Comparison of ENCODE assay signal across 15 mouse cellular contexts in the genomic region with DNA sequence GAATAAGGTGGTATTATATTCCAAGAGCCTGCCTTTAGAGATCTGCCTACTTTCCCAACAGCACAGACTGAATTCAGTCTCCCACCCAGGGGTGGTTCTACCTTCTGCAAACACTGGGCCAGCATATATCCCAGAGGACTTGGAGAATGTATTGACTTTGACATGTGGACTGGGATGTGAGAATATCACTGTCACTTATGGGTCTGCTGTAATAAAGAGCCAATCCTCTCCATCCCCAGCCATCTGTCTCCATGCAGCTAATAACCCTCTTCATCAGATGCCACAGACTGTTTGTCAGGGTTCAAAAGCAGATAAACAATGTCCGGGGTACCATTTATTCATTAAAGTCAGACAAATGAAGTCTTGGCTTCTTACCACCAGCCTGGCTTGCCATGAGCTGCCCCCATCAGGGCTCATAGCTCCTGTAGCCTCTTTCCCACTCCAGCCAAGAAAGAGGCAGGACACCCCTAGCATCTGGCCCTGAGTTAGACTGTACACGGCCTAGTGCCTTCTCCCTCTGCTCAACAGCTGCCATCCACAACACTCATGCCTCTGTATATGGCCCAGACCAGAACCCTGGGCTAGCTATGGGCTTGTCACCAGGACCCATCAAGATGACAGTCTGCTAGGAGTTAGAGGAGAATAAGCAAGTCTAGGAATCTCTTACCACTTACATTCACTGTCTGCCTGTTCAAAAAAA.
DNase-seq lines count a peak whose midpoint lies in the region; ATAC-seq and TF ChIP-seq lines count a peak whose summit lies in the region.
"Had no signal": no experiment of that assay in that cellular context is flagged by ENCODE, and none has a peak within 500 bp of the region (broad histone marks: within the 10 kb centered on the region; RNA-seq: fewer than 3 reads in every experiment).

No protein-coding gene starts in this region.

- H3K27me3 ChIP-seq in forebrain, embryonic 15.5 days = no peaks in the 10 kb centered on the region
- no peaks in the 10 kb centered on the region for H3K27me3 ChIP-seq in forebrain, embryonic 12.5 days
- H3K27me3 ChIP-seq in midbrain, embryonic 12.5 days = 0 out of 2 replicates have a peak, but pooled peaks cover 6% of the 10 kb centered on the region
- no peaks in the 10 kb centered on the region for H3K27me3 ChIP-seq in midbrain, embryonic 16.5 days (ENCODE audit: control insufficient read depth, insufficient read depth, low read depth, low read length)
- H3K27me3 ChIP-seq in forebrain, embryonic 16.5 days (replicated peaks; ENCODE audit: control insufficient read depth, insufficient read depth, low read length) = no peaks in the 10 kb centered on the region
- H3K27me3 ChIP-seq in hindbrain, postnatal 0 days (ENCODE audit: insufficient read depth, low read length) = no peaks in the 10 kb centered on the region
- H3K27me3 ChIP-seq: heart, embryonic 15.5 days; megakaryocyte, embryonic 14.5 days had no signal

- no peaks in the 10 kb centered on the region for H3K9me3 ChIP-seq in forebrain, embryonic 15.5 days
- H3K9me3 ChIP-seq in forebrain, embryonic 12.5 days = no peaks in the 10 kb centered on the region
- no peaks in the 10 kb centered on the region for H3K9me3 ChIP-seq in midbrain, embryonic 12.5 days
- H3K9me3 ChIP-seq in midbrain, embryonic 16.5 days (replicated peaks; ENCODE audit: control insufficient read depth, low read length, poor library complexity, severe bottlenecking) = no peaks in the 10 kb centered on the region
- H3K9me3 ChIP-seq in forebrain, embryonic 16.5 days (ENCODE audit: control insufficient read depth, low read length) = no peaks in the 10 kb centered on the region
- no peaks in the 10 kb centered on the region for H3K9me3 ChIP-seq in hindbrain, postnatal 0 days (ENCODE audit: low read length)
- H3K9me3 ChIP-seq: heart, embryonic 15.5 days; megakaryocyte, embryonic 14.5 days had no signal

- WGBS in forebrain, embryonic 15.5 days = 49% methylated on average over 2 of the region's 2 CpGs
- 82% methylated on average over 2 of the region's 2 CpGs for WGBS in forebrain, embryonic 12.5 days
- WGBS in midbrain, embryonic 12.5 days = 75% methylated on average over 2 of the region's 2 CpGs
- 84% methylated on average over 2 of the region's 2 CpGs for WGBS in midbrain, embryonic 16.5 days
- 48% methylated on average over 2 of the region's 2 CpGs for WGBS in forebrain, embryonic 16.5 days
- WGBS in hindbrain, postnatal 0 days = 58% methylated on average over 2 of the region's 2 CpGs

- ATAC-seq in forebrain, embryonic 15.5 days (replicated peaks) = peak; percentile 59
- ATAC-seq in forebrain, embryonic 12.5 days (ENCODE audit: low FRiP score) = no peak
- ATAC-seq in midbrain, embryonic 12.5 days (ENCODE audit: low FRiP score, low read depth) = peak; percentile 44; the same call in 1 of the 2 replicates
- ATAC-seq in midbrain, embryonic 16.5 days = no peak; the same call in 1 of the 2 replicates
- ATAC-seq in forebrain, embryonic 16.5 days = peak; percentile 39
- ATAC-seq in hindbrain, postnatal 0 days = peak; percentile 80

- H3K27ac ChIP-seq in forebrain, embryonic 15.5 days (replicated peaks) = 0 out of 2 replicates have a peak overlapping the region, but pooled peaks have one; percentile 7
- H3K27ac ChIP-seq in forebrain, embryonic 12.5 days = no peak overlapping the region
- H3K27ac ChIP-seq in midbrain, embryonic 12.5 days (replicated peaks) = no peak overlapping the region
- H3K27ac ChIP-seq in midbrain, embryonic 16.5 days (ENCODE audit: low read length) = no peak overlapping the region
- H3K27ac ChIP-seq in forebrain, embryonic 16.5 days (ENCODE audit: low read length) = no peak overlapping the region
- no peak overlapping the region for H3K27ac ChIP-seq in hindbrain, postnatal 0 days
- H3K27ac ChIP-seq: heart, adult 2 months; heart, embryonic 15.5 days had no signal

- TF ChIP-seq CTCF in hindbrain, postnatal 0 days (IDR thresholded peaks at IDR 0.05; ENCODE audit: low read depth) = no peak

- no peak overlapping the region for H3K4me2 ChIP-seq in forebrain, embryonic 15.5 days (replicated peaks)
- H3K4me2 ChIP-seq in forebrain, embryonic 12.5 days = no peak overlapping the region
- no peak overlapping the region for H3K4me2 ChIP-seq in midbrain, embryonic 12.5 days (replicated peaks)
- no peak overlapping the region for H3K4me2 ChIP-seq in midbrain, embryonic 16.5 days (ENCODE audit: low read length)
- no peak overlapping the region for H3K4me2 ChIP-seq in forebrain, embryonic 16.5 days (ENCODE audit: low read length)
- no peak overlapping the region for H3K4me2 ChIP-seq in hindbrain, postnatal 0 days (ENCODE audit: low read depth, low read length)
- H3K4me2 ChIP-seq: heart, embryonic 15.5 days; liver, embryonic 11.5 days had no signal

- H3K9ac ChIP-seq in forebrain, embryonic 15.5 days (replicated peaks) = no peak overlapping the region
- H3K9ac ChIP-seq in forebrain, embryonic 12.5 days = no peak overlapping the region
- H3K9ac ChIP-seq in midbrain, embryonic 12.5 days (replicated peaks) = no peak overlapping the region
- H3K9ac ChIP-seq in midbrain, embryonic 16.5 days (ENCODE audit: low read depth, low read length) = no peak overlapping the region
- H3K9ac ChIP-seq in forebrain, embryonic 16.5 days (replicated peaks; ENCODE audit: low read depth, low read length) = no peak overlapping the region
- no peak overlapping the region for H3K9ac ChIP-seq in hindbrain, postnatal 0 days (replicated peaks; ENCODE audit: low read length)
- H3K9ac ChIP-seq: heart, embryonic 15.5 days had no signal

- H3K36me3 ChIP-seq in forebrain, embryonic 15.5 days = no peaks in the 10 kb centered on the region
- H3K36me3 ChIP-seq in forebrain, embryonic 12.5 days (replicated peaks) = no peaks in the 10 kb centered on the region
- H3K36me3 ChIP-seq in midbrain, embryonic 12.5 days = no peaks in the 10 kb centered on the region
- H3K36me3 ChIP-seq in midbrain, embryonic 16.5 days (ENCODE audit: control insufficient read depth, insufficient read depth, low read length) = no peaks in the 10 kb centered on the region
- no peaks in the 10 kb centered on the region for H3K36me3 ChIP-seq in forebrain, embryonic 16.5 days (ENCODE audit: control insufficient read depth, insufficient read depth)
- H3K36me3 ChIP-seq in hindbrain, postnatal 0 days (ENCODE audit: insufficient read depth, low read length) = no peaks in the 10 kb centered on the region
- H3K36me3 ChIP-seq: heart, embryonic 15.5 days had no signal

- H3K4me1 ChIP-seq in forebrain, embryonic 15.5 days = peaks cover 5% of the 10 kb centered on the region; the same call in 1 of the 2 replicates
- no peaks in the 10 kb centered on the region for H3K4me1 ChIP-seq in forebrain, embryonic 12.5 days
- no peaks in the 10 kb centered on the region for H3K4me1 ChIP-seq in midbrain, embryonic 12.5 days
- H3K4me1 ChIP-seq in midbrain, embryonic 16.5 days (ENCODE audit: control insufficient read depth, insufficient read depth, low read length) = 0 out of 2 replicates have a peak, but pooled peaks cover 5% of the 10 kb centered on the region
- H3K4me1 ChIP-seq in forebrain, embryonic 16.5 days (replicated peaks; ENCODE audit: control insufficient read depth, insufficient read depth, low read length) = 0 out of 2 replicates have a peak, but pooled peaks cover 2% of the 10 kb centered on the region
- peaks cover 4% of the 10 kb centered on the region; the same call in 1 of the 2 replicates for H3K4me1 ChIP-seq in hindbrain, postnatal 0 days (ENCODE audit: insufficient read depth, low read length)
- H3K4me1 ChIP-seq: heart, embryonic 15.5 days; megakaryocyte, embryonic 14.5 days had no signal

- DNase-seq in hindbrain, postnatal 0 days (ENCODE audit: low spot score) = peak; percentile 35
- DNase-seq in testis, postnatal 10 days (ENCODE audit: low spot score) = no peak
- DNase-seq in heart, adult 8-10 months (ENCODE audit: low spot score) = no peak
- DNase-seq: cerebellum, adult 18-20 months; right cerebral cortex, postnatal 4 days had no signal

- H3K4me3 ChIP-seq in forebrain, embryonic 15.5 days = no peak overlapping the region
- no peak overlapping the region for H3K4me3 ChIP-seq in forebrain, embryonic 12.5 days (replicated peaks)
- no peak overlapping the region for H3K4me3 ChIP-seq in midbrain, embryonic 12.5 days
- no peak overlapping the region for H3K4me3 ChIP-seq in midbrain, embryonic 16.5 days (ENCODE audit: low read depth, low read length)
- H3K4me3 ChIP-seq in forebrain, embryonic 16.5 days (replicated peaks; ENCODE audit: low read length) = no peak overlapping the region
- no peak overlapping the region for H3K4me3 ChIP-seq in hindbrain, postnatal 0 days (ENCODE audit: low read length)
- H3K4me3 ChIP-seq: heart, adult 2 months; heart, embryonic 15.5 days; megakaryocyte, embryonic 14.5 days; myocyte had no signal

Comparison
In these comparisons a context has a peak if more than half of its experiments do, and no peak if none do; other contexts are left out.
1. ATAC-seq: peak in forebrain, embryonic 15.5 days (single experiment), midbrain, embryonic 12.5 days (single experiment), forebrain, embryonic 16.5 days (single experiment) and hindbrain, postnatal 0 days (single experiment); none in forebrain, embryonic 12.5 days (single experiment) and midbrain, embryonic 16.5 days (single experiment).